Mouse (Mus musculus) heart, embryonic 11.5 days (tissue): ENCODE data around the gene Kctd4. TPM values are rescaled to one million over a fixed set of nuclear protein-coding genes. Genes with fewer than 3 reads are reported as not detected.
"Not testable (repeated sequence)": the region's sequence is repeated elsewhere in the genome, so short reads cannot be mapped to it uniquely, and the experiment has no call there.

Experiments
- ATAC-seq: fragments of 200-750 bp; cut with Nextera tagmentation; replicated peaks from 2 replicates; pipeline ENCODE4 v1.8.0; 2017; ENCODE audit warnings: moderate library complexity; ENCODE audit not compliant: insufficient number of reproducible peaks, low FRiP score, low TSS enrichment
- H3K27ac ChIP-seq: fragments of 300-500 bp; sonication (generic); 2 replicates; pipeline ENCODE4 v1.5.1; 2014; ENCODE audit warnings: mild to moderate bottlenecking, low read depth, low read length
- H3K27me3 ChIP-seq: fragments of 300-500 bp; sonication (generic); 2 replicates; pipeline ENCODE4 v1.6.1; 2014; ENCODE audit warnings: mild to moderate bottlenecking, low read length, mixed read lengths; ENCODE audit not compliant: control insufficient read depth, insufficient read depth
- H3K36me3 ChIP-seq: fragments of 300-500 bp; sonication (generic); 2 replicates; pipeline ENCODE4 v1.6.1; 2014; ENCODE audit warnings: mild to moderate bottlenecking, low read length, moderate library complexity, mixed read lengths; ENCODE audit not compliant: control insufficient read depth, insufficient read depth
- H3K4me1 ChIP-seq: fragments of 300-500 bp; sonication (generic); 2 replicates; pipeline ENCODE4 v1.6.1; 2014; ENCODE audit warnings: low read length; ENCODE audit not compliant: control insufficient read depth, insufficient read depth
- H3K4me2 ChIP-seq: fragments of 300-500 bp; sonication (generic); 2 replicates; pipeline ENCODE4 v1.6.1; 2014; ENCODE audit warnings: mild to moderate bottlenecking, moderate library complexity
- H3K4me3 ChIP-seq: fragments of 300-500 bp; sonication (generic); 2 replicates; pipeline ENCODE4 v1.5.1; 2014; ENCODE audit warnings: low read depth, low read length
- H3K9ac ChIP-seq: fragments of 300-500 bp; sonication (generic); 2 replicates; pipeline ENCODE4 v1.6.1; 2014; ENCODE audit warnings: mild to moderate bottlenecking, low read depth, low read length, moderate library complexity
- H3K9me3 ChIP-seq: fragments of 300-500 bp; sonication (generic); replicated peaks from 2 replicates; pipeline ENCODE4 v1.6.1; 2016; ENCODE audit warnings: low read length; ENCODE audit not compliant: control insufficient read depth
- WGBS: fragments of 180-500 bp; shearing (Covaris S2); extraction: QIAGEN DNeasy Blood & Tissue Kit; methylation state at CpG from one replicate; pipeline ENCODE4 v1.1.7; 2014; ENCODE audit not compliant: insufficient replicate concordance; 5-methylcytosine and 5-hydroxymethylcytosine counted together
- polyA plus RNA-seq: library from polyadenylated mRNA; unstranded; fragments of >200 nt; fragmentation: Nextera tagmentation; extraction: Ambion mirVana; gene quantifications from 2 replicates; pipeline ENCODE4 v1.2.1, GENCODE M21; 2014

The Kctd4 gene
- polyA plus RNA-seq = 0.13 and 0.50 TPM in 2 replicates

DNA sequence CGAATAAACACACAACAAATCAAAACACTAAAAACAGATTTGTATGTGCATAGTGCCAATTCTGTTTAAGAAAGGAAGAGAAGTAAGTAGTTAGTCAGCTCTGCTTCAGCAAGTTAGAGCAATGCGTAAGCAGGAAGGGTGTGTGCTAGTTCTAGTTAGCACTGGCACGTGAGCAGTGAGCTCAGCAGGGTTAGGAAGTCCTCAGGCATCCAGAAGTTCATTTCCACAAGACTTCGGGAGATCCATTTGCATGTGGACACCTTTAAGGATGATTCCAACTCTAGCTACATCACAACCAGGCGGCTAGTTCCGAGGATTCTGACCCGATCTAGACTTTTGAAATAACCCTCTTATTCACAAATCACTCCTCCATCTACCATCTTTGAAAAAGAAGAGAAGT is at the start of gene Kctd4:
TSS of gene Kctd4 (plus strand) at position 244 of the 400 bp plus-strand sequence.
- no peaks in the 10 kb centered on the region for H3K36me3 ChIP-seq
- no peaks in the 10 kb centered on the region for H3K27me3 ChIP-seq
- no peak within 1 kb of the TSS for H3K27ac ChIP-seq
- no peaks in the 10 kb centered on the region for H3K9me3 ChIP-seq
- no peak within 1 kb of the TSS for H3K9ac ChIP-seq
- H3K4me2 ChIP-seq = no peak within 1 kb of the TSS
- WGBS = 86% methylated on average over 7 of the region's 7 CpGs
- H3K4me3 ChIP-seq = no peak within 1 kb of the TSS
- ATAC-seq = no peak
- no peaks in the 10 kb centered on the region for H3K4me1 ChIP-seq

DNA sequence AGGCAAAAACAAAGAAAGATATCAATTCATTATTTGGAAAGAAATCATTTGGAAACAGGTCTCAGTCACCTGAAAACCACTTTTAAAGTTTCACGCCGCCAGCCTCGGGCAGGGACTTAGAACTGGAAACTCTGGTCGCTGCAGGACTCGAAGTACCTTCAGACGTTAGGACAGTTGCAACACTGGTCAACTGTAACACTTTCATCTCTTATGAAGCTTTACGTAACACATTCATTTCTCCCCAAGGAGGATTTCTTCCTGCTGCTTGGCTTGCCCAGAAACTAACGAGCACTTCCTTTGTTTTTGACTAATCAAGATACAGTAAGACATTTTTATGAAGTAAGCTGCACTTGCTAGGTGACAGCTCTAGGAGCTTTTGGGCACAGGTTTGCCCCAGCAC is 47.9 kb upstream of the Kctd4 start:
- Histone ChIP-seq H3K4me1 (no peaks in the 10 kb centered on the region), H3K36me3 (peaks cover 15% of the 10 kb centered on the region), H3K27ac (no peak overlapping the region), H3K9ac (no peak overlapping the region), H3K4me2 (no peak overlapping the region), H3K9me3 (no peaks in the 10 kb centered on the region), H3K27me3 (no peaks in the 10 kb centered on the region), H3K4me3 (no peak overlapping the region)
- WGBS = 89% methylated on average over 8 of the region's 8 CpGs
- ATAC-seq = no peak

DNA sequence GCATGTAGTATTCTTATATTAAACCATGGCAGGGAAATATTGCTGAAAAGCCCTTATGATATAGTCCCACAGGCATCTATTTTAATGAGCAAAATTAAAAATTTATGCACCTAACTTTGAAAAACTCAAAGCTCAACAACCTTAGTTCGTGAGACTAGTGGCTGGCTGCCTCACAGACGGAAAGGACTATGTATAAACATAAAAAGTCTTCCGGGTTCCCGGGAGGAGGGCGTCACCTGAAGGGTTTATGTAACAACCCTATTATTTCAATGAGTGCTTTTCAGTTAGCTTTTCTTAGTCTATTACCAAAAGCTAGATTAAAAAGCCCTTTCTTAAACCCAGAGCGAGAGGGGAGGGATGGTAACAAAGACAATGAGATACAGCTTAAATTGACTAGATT is 42.8 kb upstream of the Kctd4 start:
- no peaks in the 10 kb centered on the region for H3K4me1 ChIP-seq
- H3K4me3 ChIP-seq = no peak overlapping the region
- no peak overlapping the region for H3K9ac ChIP-seq
- no peak overlapping the region for H3K4me2 ChIP-seq
- ATAC-seq = no peak
- 86% methylated on average over 6 of the region's 6 CpGs for WGBS
- no peaks in the 10 kb centered on the region for H3K27me3 ChIP-seq
- no peaks in the 10 kb centered on the region for H3K9me3 ChIP-seq
- no peaks in the 10 kb centered on the region for H3K36me3 ChIP-seq
- no peak overlapping the region for H3K27ac ChIP-seq

- 87% methylated on average over 2 of the region's 2 CpGs for WGBS
- H3K27ac ChIP-seq = no peak overlapping the region
- no peaks in the 10 kb centered on the region for H3K4me1 ChIP-seq
- H3K4me2 ChIP-seq = no peak overlapping the region
- H3K9me3 ChIP-seq = no peaks in the 10 kb centered on the region
- ATAC-seq = no peak
- no peaks in the 10 kb centered on the region for H3K27me3 ChIP-seq
- no peak overlapping the region for H3K4me3 ChIP-seq
- no peaks in the 10 kb centered on the region for H3K36me3 ChIP-seq
- no peak overlapping the region for H3K9ac ChIP-seq
These were observed 42.1 kb upstream of the Kctd4 start for GRCm38 (mm10) chr14:75912665-75913064.

GRCm38 (mm10) chr14:75923314-75924052 is 31.3 kb upstream of the Kctd4 start:
- Histone ChIP-seq H3K4me2 (no peak overlapping the region), H3K4me3 (no peak overlapping the region), H3K9ac (no peak overlapping the region), H3K27me3 (no peaks in the 10 kb centered on the region), H3K4me1 (no peaks in the 10 kb centered on the region), H3K9me3 (no peaks in the 10 kb centered on the region), H3K36me3 (0 out of 2 replicates have a peak, but pooled peaks cover 2% of the 10 kb centered on the region), H3K27ac (no peak overlapping the region)
- 92% methylated on average over 1 of the region's 1 CpGs for WGBS
- ATAC-seq = no peak

DNA sequence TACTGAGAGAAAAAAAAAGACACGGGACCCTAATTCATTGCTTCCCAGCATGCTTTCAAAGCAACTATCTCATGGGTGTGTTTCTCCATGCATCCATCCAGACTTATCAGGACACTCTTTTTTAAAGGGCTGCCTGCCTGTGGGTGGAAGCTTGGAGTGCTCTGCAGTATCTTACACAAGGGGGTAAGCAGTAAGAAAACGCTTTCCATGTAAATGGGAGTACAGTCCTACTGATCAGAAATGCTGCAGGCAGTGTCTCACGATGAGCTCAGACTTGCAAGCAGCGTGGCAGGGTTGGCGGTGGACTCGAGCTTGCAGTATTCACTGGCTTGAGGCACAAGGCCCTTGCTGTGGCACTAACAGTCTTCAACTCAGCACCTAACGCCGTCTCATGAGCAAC is 25.1 kb upstream of the Kctd4 start:
- not testable (repeated sequence) for H3K9ac ChIP-seq, H3K36me3 ChIP-seq, H3K4me1 ChIP-seq, H3K27me3 ChIP-seq, H3K4me3 ChIP-seq, H3K9me3 ChIP-seq, H3K27ac ChIP-seq, H3K4me2 ChIP-seq, ATAC-seq
- WGBS = 89% methylated on average over 8 of the region's 8 CpGs

- H3K36me3 ChIP-seq = no peaks in the 10 kb centered on the region
- ATAC-seq = no peak
- no peaks in the 10 kb centered on the region for H3K9me3 ChIP-seq
- no peaks in the 10 kb centered on the region for H3K4me1 ChIP-seq
- 93% methylated on average over 23 of the region's 23 CpGs for WGBS
- no peak overlapping the region for H3K9ac ChIP-seq
- no peak overlapping the region for H3K27ac ChIP-seq
- no peaks in the 10 kb centered on the region for H3K27me3 ChIP-seq
- no peak overlapping the region for H3K4me2 ChIP-seq
- no peak overlapping the region for H3K4me3 ChIP-seq
These were observed 23.5 kb upstream of the Kctd4 start for GRCm38 (mm10) chr14:75931266-75931665.

DNA sequence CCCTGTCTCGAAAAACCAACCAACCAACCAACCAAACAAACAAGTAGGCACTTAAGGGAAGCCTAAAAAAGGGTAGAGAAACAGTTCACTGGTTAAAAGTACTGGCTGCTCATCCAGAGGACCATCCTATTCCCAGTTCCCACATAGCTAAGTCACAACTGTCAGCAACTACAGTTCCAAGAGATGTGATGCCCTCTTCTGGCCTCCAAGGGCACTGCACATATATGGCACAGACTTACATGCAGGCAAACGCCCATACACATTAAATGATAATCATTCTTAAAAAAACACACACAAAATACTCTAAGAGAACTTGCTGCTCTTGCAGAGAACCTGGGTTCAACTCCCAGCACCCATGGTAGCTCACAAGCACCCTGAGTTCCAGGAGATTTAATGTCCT is 20.4 kb upstream of the Kctd4 start:
- Histone ChIP-seq H3K4me3 (no peak overlapping the region), H3K9ac (no peak overlapping the region), H3K4me2 (no peak overlapping the region), H3K36me3 (no peaks in the 10 kb centered on the region), H3K27ac (no peak overlapping the region), H3K9me3 (no peaks in the 10 kb centered on the region), H3K27me3 (no peaks in the 10 kb centered on the region), H3K4me1 (no peaks in the 10 kb centered on the region)
- ATAC-seq = no peak
- 77% methylated on average over 2 of the region's 2 CpGs for WGBS

GRCm38 (mm10) chr14:75937714-75938113 is 17.1 kb upstream of the Kctd4 start:
- Histone ChIP-seq H3K9me3 (no peaks in the 10 kb centered on the region), H3K27ac (no peak overlapping the region), H3K4me3 (no peak overlapping the region), H3K4me2 (no peak overlapping the region), H3K27me3 (no peaks in the 10 kb centered on the region), H3K36me3 (no peaks in the 10 kb centered on the region), H3K9ac (no peak overlapping the region), H3K4me1 (no peaks in the 10 kb centered on the region)
- ATAC-seq = no peak
- 59% methylated on average over 1 of the region's 1 CpGs for WGBS
